Mouse (Mus musculus) limb, embryonic 11.5 days (tissue): ENCODE measurements around the gene Gng11. TPM values are rescaled to one million over a fixed set of nuclear protein-coding genes. Genes with fewer than 3 reads are reported as not detected.

ENCODE experiments used
- ATAC-seq: fragments of 200-750 bp; cut with Nextera tagmentation; 2 replicates; pipeline ENCODE4 v1.8.0; 2017; ENCODE audit warnings: low read depth; ENCODE audit not compliant: insufficient number of reproducible peaks, low FRiP score, low TSS enrichment
- DNase-seq: peaks from one replicate; pipeline ENCODE4 v3.0.0-alpha.2; 2015; ENCODE audit warnings: low spot score
- H3K27ac ChIP-seq: fragments of 300-500 bp; sonication (generic); replicated peaks from 2 replicates; pipeline ENCODE4 v1.5.1; 2014; ENCODE audit warnings: low read depth, mild to moderate bottlenecking, low read length
- H3K27me3 ChIP-seq: fragments of 300-500 bp; sonication (generic); 2 replicates; pipeline ENCODE4 v1.6.1; 2014; ENCODE audit warnings: mild to moderate bottlenecking, low read length, mixed read lengths; ENCODE audit not compliant: control insufficient read depth, insufficient read depth
- H3K36me3 ChIP-seq: fragments of 300-500 bp; sonication (generic); 2 replicates; pipeline ENCODE4 v1.6.1; 2014; ENCODE audit warnings: mild to moderate bottlenecking, low read length, moderate library complexity, mixed read lengths; ENCODE audit not compliant: control insufficient read depth, insufficient read depth
- H3K4me1 ChIP-seq: fragments of 300-500 bp; sonication (generic); 2 replicates; pipeline ENCODE4 v1.6.1; 2014; ENCODE audit warnings: low read length, mixed read lengths; ENCODE audit not compliant: control insufficient read depth, insufficient read depth
- H3K4me2 ChIP-seq: fragments of 300-500 bp; sonication (generic); 2 replicates; pipeline ENCODE4 v1.6.1; 2014; ENCODE audit warnings: low read depth, mild to moderate bottlenecking, moderate library complexity; ENCODE audit not compliant: severe bottlenecking
- H3K4me3 ChIP-seq: fragments of 300-500 bp; sonication (generic); 2 replicates; pipeline ENCODE4 v1.5.1; 2014; ENCODE audit warnings: low read depth, low read length
- H3K9ac ChIP-seq: fragments of 300-500 bp; sonication (generic); 2 replicates; pipeline ENCODE4 v1.6.1; 2014; ENCODE audit warnings: mild to moderate bottlenecking, low read length
- H3K9me3 ChIP-seq: fragments of 300-500 bp; sonication (generic); 2 replicates; pipeline ENCODE4 v1.6.1; 2016; ENCODE audit warnings: low read length; ENCODE audit not compliant: control insufficient read depth
- WGBS: fragments of 180-500 bp; shearing (Covaris S2); extraction: QIAGEN DNeasy Blood & Tissue Kit; methylation state at CpG from one replicate; pipeline ENCODE4 v1.1.7; 2014; 5-methylcytosine and 5-hydroxymethylcytosine counted together
- polyA plus RNA-seq: library from polyadenylated mRNA; unstranded; fragments of >200 nt; fragmentation: Nextera tagmentation; extraction: Ambion mirVana; gene quantifications from 2 replicates; pipeline ENCODE4 v1.2.1, GENCODE M21; 2014

The Gng11 gene
- polyA plus RNA-seq, 1 experiment from 2014 or later: 46.6 TPM

DNA sequence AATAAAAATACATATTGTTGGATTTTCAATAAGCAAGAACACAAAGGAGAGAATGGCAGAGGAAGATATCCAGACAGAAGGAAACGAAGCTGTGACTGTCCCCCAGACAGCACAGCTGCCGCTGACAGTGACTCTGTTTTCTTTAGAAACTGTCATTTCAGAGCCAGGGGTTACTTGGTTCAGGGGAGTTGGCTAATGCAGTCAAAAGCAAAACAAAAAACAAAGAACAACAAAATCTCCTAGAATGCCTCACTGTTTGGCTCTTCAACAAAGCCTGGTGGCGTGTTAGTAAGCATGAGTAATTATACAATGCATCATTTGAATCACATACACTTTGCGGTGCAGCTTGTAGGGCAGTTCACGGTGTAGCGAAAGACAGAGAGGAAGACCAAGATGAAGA, 4.4 kb upstream of the Gng11 start:
- no peak for ATAC-seq
- DNase-seq: no peak
- H3K36me3 ChIP-seq: no peaks in the 10 kb centered on the region
- no peak overlapping the region for H3K4me3 ChIP-seq
- no peaks in the 10 kb centered on the region for H3K27me3 ChIP-seq
- H3K27ac ChIP-seq: no peak overlapping the region
- H3K9me3 ChIP-seq: no peaks in the 10 kb centered on the region
- H3K4me2 ChIP-seq: no peak overlapping the region
- H3K4me1 ChIP-seq: no peaks in the 10 kb centered on the region
- WGBS: 86% methylated on average over 6 of the region's 6 CpGs
- H3K9ac ChIP-seq: no peak overlapping the region

DNA sequence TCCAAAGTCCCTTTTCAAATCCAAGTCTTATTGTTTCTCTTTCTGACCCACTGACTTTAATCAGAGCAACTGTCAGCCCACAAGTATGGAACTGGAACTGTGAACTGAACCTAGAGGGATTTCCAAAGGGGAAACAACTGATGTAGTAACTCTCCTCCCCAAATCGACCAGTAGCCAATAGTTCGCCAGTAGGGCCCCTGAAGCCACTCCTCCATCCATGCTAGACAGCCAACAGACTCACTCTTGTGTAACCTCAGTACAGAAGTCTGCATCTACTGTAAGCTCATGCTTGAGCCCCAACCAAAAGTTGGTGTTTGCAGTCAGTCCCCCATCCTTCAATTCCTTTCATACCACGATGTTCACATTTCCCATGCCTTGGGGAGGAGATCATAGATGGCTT, 3.0 kb upstream of the Gng11 start:
- no peaks in the 10 kb centered on the region for H3K9me3 ChIP-seq
- H3K4me1 ChIP-seq: no peaks in the 10 kb centered on the region
- no peak for ATAC-seq
- WGBS: 70% methylated on average over 3 of the region's 3 CpGs
- DNase-seq: no peak
- H3K9ac ChIP-seq: no peak overlapping the region
- no peak overlapping the region for H3K4me3 ChIP-seq
- H3K4me2 ChIP-seq: no peak overlapping the region
- no peak overlapping the region for H3K27ac ChIP-seq
- no peaks in the 10 kb centered on the region for H3K36me3 ChIP-seq
- no peaks in the 10 kb centered on the region for H3K27me3 ChIP-seq

DNA sequence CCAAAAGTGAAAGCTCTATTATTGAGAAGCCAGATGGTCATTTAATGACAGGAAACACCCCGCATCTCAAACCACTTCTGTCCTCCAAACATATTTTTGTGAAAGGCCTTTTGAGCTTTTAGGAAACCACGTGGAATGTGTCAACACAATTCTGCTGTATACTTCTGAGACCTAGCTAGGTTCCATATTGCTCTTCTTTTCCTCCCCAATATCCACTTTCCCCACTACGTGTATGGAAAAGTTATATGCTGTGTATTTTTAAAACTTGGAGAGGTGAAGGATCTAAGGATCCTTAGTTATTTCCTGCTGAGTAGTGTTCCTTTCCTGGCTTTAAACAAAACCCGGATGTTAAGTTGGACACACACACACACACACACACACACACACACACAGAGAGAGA, 259 bp upstream of the Gng11 start:
- Histone ChIP-seq H3K27ac (no peak overlapping the region), H3K9me3 (no peaks in the 10 kb centered on the region), H3K4me2 (peak overlapping the region; percentile 76; the same call in 1 of the 2 replicates), H3K9ac (no peak overlapping the region), H3K27me3 (no peaks in the 10 kb centered on the region), H3K36me3 (no peaks in the 10 kb centered on the region), H3K4me1 (no peaks in the 10 kb centered on the region), H3K4me3 (no peak overlapping the region; the same call in 1 of the 2 replicates)
- WGBS: 47% methylated on average over 4 of the region's 4 CpGs
- no peak for DNase-seq
- no peak for ATAC-seq

DNA sequence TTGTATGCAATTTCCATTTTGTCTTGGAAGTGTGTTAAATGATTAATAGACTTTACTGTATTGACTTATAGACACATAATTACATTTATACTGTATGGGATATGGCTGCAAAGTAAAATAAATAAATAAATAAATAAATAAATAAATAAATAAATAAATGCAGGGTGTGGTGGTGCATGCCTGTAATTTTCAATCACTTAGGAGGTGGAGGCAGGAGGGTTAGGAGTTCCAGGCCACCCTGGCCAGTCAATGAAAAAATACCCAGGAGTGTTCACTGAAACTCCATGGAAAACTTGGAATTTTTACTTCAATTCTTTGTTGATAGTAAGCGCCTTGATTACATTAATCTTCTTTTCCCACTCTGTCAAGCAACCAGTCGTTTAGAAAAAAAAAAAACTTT, 1.1 kb downstream of the Gng11 start:
- Histone ChIP-seq H3K27ac (no peak overlapping the region), H3K9ac (no peak overlapping the region), H3K4me3 (no peak overlapping the region), H3K4me2 (no peak overlapping the region), H3K27me3 (no peaks in the 10 kb centered on the region), H3K9me3 (no peaks in the 10 kb centered on the region), H3K36me3 (no peaks in the 10 kb centered on the region), H3K4me1 (no peaks in the 10 kb centered on the region)
- DNase-seq (no peak), ATAC-seq (no peak)
- 71% methylated on average over 2 of the region's 2 CpGs for WGBS

DNA sequence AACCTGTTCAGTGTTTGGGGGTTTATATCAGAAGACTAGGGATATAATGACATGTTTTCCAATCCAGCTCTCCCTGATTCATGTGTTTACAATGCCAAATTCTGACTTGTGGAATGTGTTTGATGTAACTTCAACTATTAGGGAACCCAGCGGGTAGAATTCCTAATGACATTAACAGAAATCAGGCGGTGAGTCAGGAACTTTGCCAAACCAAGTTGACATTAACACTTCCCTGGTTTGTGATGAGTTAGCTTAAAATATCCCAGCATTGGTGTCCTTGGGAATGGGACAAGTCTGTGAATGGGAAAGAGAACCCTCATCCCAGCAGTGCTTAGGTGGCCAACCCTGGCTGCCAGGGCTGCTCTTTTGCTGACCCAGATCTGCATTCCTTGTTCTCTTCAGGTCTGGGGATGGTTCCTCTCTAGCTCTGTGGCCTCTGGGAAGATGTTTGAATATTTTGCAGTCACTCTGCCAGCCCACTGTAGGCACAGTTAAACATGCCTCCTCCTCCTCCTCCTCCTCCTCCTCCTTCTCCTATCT, 4.9 kb downstream of the Gng11 start:
- H3K4me2 ChIP-seq: no peak overlapping the region
- 62% methylated on average over 2 of the region's 2 CpGs for WGBS
- H3K4me1 ChIP-seq: no peaks in the 10 kb centered on the region
- H3K27me3 ChIP-seq: no peaks in the 10 kb centered on the region
- H3K36me3 ChIP-seq: no peaks in the 10 kb centered on the region
- no peak overlapping the region for H3K9ac ChIP-seq
- H3K9me3 ChIP-seq: no peaks in the 10 kb centered on the region
- ATAC-seq: no peak
- no peak overlapping the region for H3K27ac ChIP-seq
- no peak for DNase-seq
- no peak overlapping the region for H3K4me3 ChIP-seq

DNA sequence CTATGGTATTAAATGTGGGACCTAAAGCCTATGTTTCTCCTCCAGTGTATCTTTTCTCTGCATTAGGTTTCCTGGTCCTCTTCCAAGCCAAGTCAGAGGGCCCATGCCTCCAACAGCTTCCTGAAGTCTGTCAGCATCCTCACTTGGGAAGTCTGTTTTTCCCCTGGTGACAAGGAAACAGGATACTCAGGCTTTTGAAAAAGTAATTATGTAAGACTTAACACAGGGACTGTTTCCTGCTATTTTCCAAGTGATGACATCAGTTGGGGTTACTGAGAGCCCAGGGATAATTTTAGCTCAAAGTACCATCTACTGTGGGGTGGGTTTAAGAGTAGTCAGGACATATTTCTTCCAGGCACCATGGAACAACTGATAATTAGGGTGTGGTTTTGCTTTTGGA, 5.8 kb downstream of the Gng11 start:
- Histone ChIP-seq H3K4me1 (no peaks in the 10 kb centered on the region), H3K4me3 (no peak overlapping the region), H3K9me3 (no peaks in the 10 kb centered on the region), H3K36me3 (no peaks in the 10 kb centered on the region), H3K27me3 (no peaks in the 10 kb centered on the region), H3K4me2 (no peak overlapping the region), H3K27ac (no peak overlapping the region), H3K9ac (no peak overlapping the region)
- no peak for ATAC-seq
- no peak for DNase-seq

DNA sequence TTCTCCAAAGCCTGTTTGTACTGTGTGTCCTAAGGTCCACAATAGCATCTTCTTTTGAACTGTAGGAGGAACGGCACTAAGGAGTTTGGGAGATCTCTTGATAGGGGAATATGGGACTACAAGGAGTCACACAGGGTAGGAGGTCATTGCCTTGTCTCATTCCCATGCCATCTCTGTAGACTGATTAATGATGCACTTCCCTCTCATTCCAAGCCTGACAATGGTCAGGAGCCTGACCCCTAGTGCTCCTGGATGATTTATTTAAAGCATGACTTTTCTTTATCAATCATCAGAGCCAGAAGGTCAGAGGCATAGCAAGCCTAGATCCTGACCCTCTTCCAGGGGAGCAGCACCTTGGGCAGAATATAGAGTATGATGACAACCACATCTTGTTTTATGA, 18.9 kb downstream of the Gng11 start:
- H3K4me2 ChIP-seq: no peak overlapping the region
- H3K9me3 ChIP-seq: no peaks in the 10 kb centered on the region
- WGBS: 45% methylated on average over 1 of the region's 1 CpGs
- no peaks in the 10 kb centered on the region for H3K4me1 ChIP-seq
- no peak overlapping the region for H3K27ac ChIP-seq
- H3K4me3 ChIP-seq: no peak overlapping the region
- no peaks in the 10 kb centered on the region for H3K36me3 ChIP-seq
- no peak overlapping the region for H3K9ac ChIP-seq
- H3K27me3 ChIP-seq: no peaks in the 10 kb centered on the region
- ATAC-seq (no peak), DNase-seq (no peak)

DNA sequence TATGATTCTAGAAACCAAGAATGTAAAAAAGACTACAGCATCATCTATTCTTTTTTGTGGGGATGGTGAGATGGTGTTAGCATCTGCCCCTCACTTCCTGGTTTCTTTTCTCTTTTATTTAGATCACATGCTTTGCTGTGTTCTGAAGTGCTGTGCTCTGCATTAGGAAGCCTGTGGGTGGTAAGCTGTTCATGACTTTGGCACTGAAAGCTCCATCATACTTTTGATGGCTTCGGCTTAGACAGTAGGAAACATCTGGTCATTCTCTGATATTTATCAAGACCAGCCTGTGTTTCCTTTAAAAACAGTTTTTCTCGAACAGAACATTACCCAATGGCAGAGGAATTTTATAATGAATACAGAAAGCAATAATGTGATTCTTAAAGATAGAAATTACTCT, 22.7 kb downstream of the Gng11 start:
- H3K4me1 ChIP-seq: no peaks in the 10 kb centered on the region
- DNase-seq: no peak
- no peaks in the 10 kb centered on the region for H3K27me3 ChIP-seq
- WGBS: 63% methylated on average over 2 of the region's 2 CpGs
- ATAC-seq: no peak
- H3K36me3 ChIP-seq: no peaks in the 10 kb centered on the region
- no peak overlapping the region for H3K4me2 ChIP-seq
- H3K9me3 ChIP-seq: no peaks in the 10 kb centered on the region
- no peak overlapping the region for H3K27ac ChIP-seq
- H3K4me3 ChIP-seq: no peak overlapping the region
- no peak overlapping the region for H3K9ac ChIP-seq

DNA sequence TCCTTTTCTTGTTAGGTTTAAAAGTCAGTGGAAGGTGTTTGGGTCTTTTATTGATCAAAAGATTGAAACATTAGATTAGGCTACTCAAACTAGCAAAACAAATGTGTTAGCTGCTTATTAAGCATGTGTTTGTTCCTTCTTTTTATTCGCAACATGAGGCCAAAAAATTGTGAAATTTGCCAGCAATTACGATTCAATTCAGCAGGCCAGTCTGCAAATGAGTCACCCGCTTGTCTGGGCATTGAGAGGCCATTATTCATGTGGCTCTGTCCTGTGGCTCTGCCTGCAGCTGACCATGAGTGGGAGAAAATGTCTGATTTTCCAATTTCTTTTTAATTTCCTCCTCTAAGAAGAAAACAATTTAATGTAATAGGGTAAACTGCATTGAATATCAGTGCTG, 27.3 kb downstream of the Gng11 start:
- no peaks in the 10 kb centered on the region for H3K4me1 ChIP-seq
- ATAC-seq: no peak
- H3K9ac ChIP-seq: no peak overlapping the region
- no peak overlapping the region for H3K27ac ChIP-seq
- no peak for DNase-seq
- H3K27me3 ChIP-seq: no peaks in the 10 kb centered on the region
- WGBS: 78% methylated on average over 3 of the region's 3 CpGs
- no peaks in the 10 kb centered on the region for H3K36me3 ChIP-seq
- H3K4me2 ChIP-seq: no peak overlapping the region
- no peaks in the 10 kb centered on the region for H3K9me3 ChIP-seq
- no peak overlapping the region for H3K4me3 ChIP-seq
